Comparison of ENCODE assay signal across 8 mouse cellular contexts in genomic region chr16:32876831-32877230, GRCm38 (mm10). TPM values are rescaled to one million over a fixed set of nuclear protein-coding genes. Genes with fewer than 3 reads are reported as not detected.
DNase-seq lines count a peak whose midpoint lies in the region; ATAC-seq and TF ChIP-seq lines count a peak whose summit lies in the region.

No protein-coding gene starts in this region.

- peaks cover 7% of the 10 kb centered on the region; the same call in 1 of the 2 replicates for H3K4me1 ChIP-seq in spleen, adult 2 months (ENCODE audit: control insufficient read depth, insufficient read depth, insufficient read length)
- peaks cover 12% of the 10 kb centered on the region for H3K4me1 ChIP-seq in forebrain, embryonic 14.5 days (ENCODE audit: control insufficient read depth, insufficient read depth, low read length)
- H3K4me1 ChIP-seq in liver, embryonic 11.5 days (replicated peaks; ENCODE audit: control insufficient read depth, insufficient read depth, low read length), result peaks cover 9% of the 10 kb centered on the region
- H3K4me1 ChIP-seq in stomach, embryonic 16.5 days (ENCODE audit: control insufficient read depth, insufficient read depth, low read length), result peaks cover 10% of the 10 kb centered on the region

- peak overlapping the region; percentile 86 for H3K9ac ChIP-seq in forebrain, embryonic 14.5 days (ENCODE audit: low read length)
- peak overlapping the region; percentile 84; the same call in 1 of the 2 replicates for H3K9ac ChIP-seq in liver, embryonic 11.5 days (ENCODE audit: low read depth, low read length)
- H3K9ac ChIP-seq in stomach, embryonic 16.5 days (ENCODE audit: low read length), result peak overlapping the region; percentile 84

- no peak for TF ChIP-seq POLR2A in spleen, adult 2 months (IDR thresholded peaks at IDR 0.05; ENCODE audit: low read depth, low read length)

- DNase-seq in spleen, adult 2 months (ENCODE audit: low read depth in 1 of 2, low spot score in 2 of 2), result no peak
- no peak for DNase-seq in spleen, adult 18-20 months
- DNase-seq in forebrain, embryonic 14.5 days (ENCODE audit: low spot score), result no peak
- DNase-seq in liver, embryonic 11.5 days (ENCODE audit: low spot score), result no peak
- no peak for DNase-seq in Muller cell, postnatal 12 days (ENCODE audit: inconsistent ontology term)
- no peak for DNase-seq in cerebellum, postnatal 10 days
- no peak for DNase-seq in adrenal gland, postnatal 25 days

- peak overlapping the region; percentile 86 for H3K4me2 ChIP-seq in forebrain, embryonic 14.5 days (ENCODE audit: low read length)
- H3K4me2 ChIP-seq in liver, embryonic 11.5 days, result peak overlapping the region; percentile 93
- peak overlapping the region; percentile 53 for H3K4me2 ChIP-seq in stomach, embryonic 16.5 days (ENCODE audit: low read depth, low read length)

- 10% methylated on average over 9 of the region's 9 CpGs for WGBS in spleen, adult 2 months
- 32% methylated on average over 9 of the region's 9 CpGs for WGBS in forebrain, embryonic 14.5 days
- 31% methylated on average over 9 of the region's 9 CpGs for WGBS in liver, embryonic 11.5 days
- WGBS in stomach, embryonic 16.5 days, result 15% methylated on average over 9 of the region's 9 CpGs

- ATAC-seq in forebrain, embryonic 14.5 days, result no peak
- ATAC-seq in liver, embryonic 11.5 days (replicated peaks; ENCODE audit: low FRiP score), result no peak
- no peak for ATAC-seq in stomach, embryonic 16.5 days (ENCODE audit: insufficient read depth, low FRiP score)

- H3K4me3 ChIP-seq in spleen, adult 2 months (ENCODE audit: extremely low read depth, insufficient read depth, insufficient read length), result peak overlapping the region; percentile 94; the same call in 1 of the 2 replicates
- peak overlapping the region; percentile 92 for H3K4me3 ChIP-seq in forebrain, embryonic 14.5 days (ENCODE audit: low read depth, low read length)
- peak overlapping the region; percentile 95 for H3K4me3 ChIP-seq in liver, embryonic 11.5 days (ENCODE audit: low read depth, low read length)
- peak overlapping the region; percentile 95 for H3K4me3 ChIP-seq in stomach, embryonic 16.5 days (replicated peaks; ENCODE audit: low read length)

- no peak for TF ChIP-seq CTCF in spleen, adult 2 months (IDR thresholded peaks at IDR 0.05; ENCODE audit: extremely low read depth, insufficient read depth, insufficient read length, insufficient replicate concordance)

- H3K27ac ChIP-seq in spleen, adult 2 months (ENCODE audit: insufficient read depth, low read length), result no peak overlapping the region
- H3K27ac ChIP-seq in forebrain, embryonic 14.5 days (ENCODE audit: low read depth, low read length), result no peak overlapping the region
- no peak overlapping the region for H3K27ac ChIP-seq in liver, embryonic 11.5 days (ENCODE audit: low read depth, low read length)
- H3K27ac ChIP-seq in stomach, embryonic 16.5 days (ENCODE audit: low read length), result no peak overlapping the region

- no peaks in the 10 kb centered on the region for H3K36me3 ChIP-seq in spleen, adult 2 months (ENCODE audit: control insufficient read depth, insufficient read depth, low read length)
- H3K36me3 ChIP-seq in forebrain, embryonic 14.5 days (ENCODE audit: control insufficient read depth, insufficient read depth, low read length), result no peaks in the 10 kb centered on the region
- H3K36me3 ChIP-seq in liver, embryonic 11.5 days (ENCODE audit: control insufficient read depth, insufficient read depth, low read length), result no peaks in the 10 kb centered on the region
- no peaks in the 10 kb centered on the region for H3K36me3 ChIP-seq in stomach, embryonic 16.5 days (ENCODE audit: control insufficient read depth, insufficient read depth, low read length)

- H3K27me3 ChIP-seq in spleen, adult 2 months (ENCODE audit: control insufficient read depth, insufficient read depth, low read length), result no peaks in the 10 kb centered on the region
- no peaks in the 10 kb centered on the region for H3K27me3 ChIP-seq in forebrain, embryonic 14.5 days (replicated peaks; ENCODE audit: control insufficient read depth, insufficient read depth, low read length)
- no peaks in the 10 kb centered on the region for H3K27me3 ChIP-seq in liver, embryonic 11.5 days (replicated peaks; ENCODE audit: control insufficient read depth, insufficient read depth, low read length)
- H3K27me3 ChIP-seq in stomach, embryonic 16.5 days (ENCODE audit: control insufficient read depth, insufficient read depth, low read length), result no peaks in the 10 kb centered on the region

- H3K9me3 ChIP-seq in forebrain, embryonic 14.5 days (replicated peaks; ENCODE audit: control insufficient read depth, low read length), result no peaks in the 10 kb centered on the region
- H3K9me3 ChIP-seq in liver, embryonic 11.5 days (ENCODE audit: control insufficient read depth, low read length), result no peaks in the 10 kb centered on the region
- H3K9me3 ChIP-seq in stomach, embryonic 16.5 days (replicated peaks; ENCODE audit: control insufficient read depth, low read length), result no peaks in the 10 kb centered on the region

RNA-seq across cellular contexts. Expression of gene Fyttd1, which starts 0.5 kb away (rescaled TPM):
- 3.7 and 4.1 TPM in 2 replicates for polyA plus RNA-seq in spleen, adult 2 months (2012; rRNA removed)
- polyA plus RNA-seq in forebrain, embryonic 14.5 days (2014; fragmentation: Nextera tagmentation; extraction: Ambion mirVana), result 160 and 173 TPM in 2 replicates
- 79.9 and 92.7 TPM in 2 replicates for polyA plus RNA-seq in liver, embryonic 11.5 days (2014; fragmentation: Nextera tagmentation; extraction: Ambion mirVana)
- polyA plus RNA-seq in stomach, embryonic 16.5 days (2015; fragmentation: Nextera tagmentation; extraction: Ambion mirVana), result 85.2 and 92.5 TPM in 2 replicates
- 101 and 103 TPM in 2 replicates for total RNA-seq in adrenal gland, postnatal 25 days (2021)

RNA-seq across cellular contexts. Expression of gene Rubcn, which starts 0.7 kb away (rescaled TPM):
- polyA plus RNA-seq in spleen, adult 2 months (2012; rRNA removed), result 74.6 and 88.1 TPM in 2 replicates
- polyA plus RNA-seq in forebrain, embryonic 14.5 days (2014; fragmentation: Nextera tagmentation; extraction: Ambion mirVana), result 20.0 and 26.8 TPM in 2 replicates
- 10.6 and 11.0 TPM in 2 replicates for polyA plus RNA-seq in liver, embryonic 11.5 days (2014; fragmentation: Nextera tagmentation; extraction: Ambion mirVana)
- 24.3 and 24.7 TPM in 2 replicates for polyA plus RNA-seq in stomach, embryonic 16.5 days (2015; fragmentation: Nextera tagmentation; extraction: Ambion mirVana)
- 32.6 and 36.4 TPM in 2 replicates for total RNA-seq in adrenal gland, postnatal 25 days (2021)

RNA-seq across cellular contexts. Expression of gene Lrch3, which starts 37.1 kb away (rescaled TPM):
- polyA plus RNA-seq in spleen, adult 2 months (2012; rRNA removed), result 16.9 and 20.1 TPM in 2 replicates
- 24.3 and 36.0 TPM in 2 replicates for polyA plus RNA-seq in forebrain, embryonic 14.5 days (2014; fragmentation: Nextera tagmentation; extraction: Ambion mirVana)
- polyA plus RNA-seq in liver, embryonic 11.5 days (2014; fragmentation: Nextera tagmentation; extraction: Ambion mirVana), result 15.9 and 16.3 TPM in 2 replicates
- polyA plus RNA-seq in stomach, embryonic 16.5 days (2015; fragmentation: Nextera tagmentation; extraction: Ambion mirVana), result 14.8 and 15.5 TPM in 2 replicates
- total RNA-seq in adrenal gland, postnatal 25 days (2021), result 40.7 and 42.7 TPM in 2 replicates

Comparison
In these comparisons a context has a peak if more than half of its experiments do, and no peak if none do; other contexts are left out.
1. RNA of gene Fyttd1, which starts 0.5 kb away (polyA plus RNA-seq): 160 to 173 TPM in forebrain, embryonic 14.5 days, 85.2 to 92.5 TPM in stomach, embryonic 16.5 days and 79.9 to 92.7 TPM in liver, embryonic 11.5 days; 3.7 to 4.1 TPM in spleen, adult 2 months; every median in the first group is over 10 times any median in the second.
2. Peak in every context shown above with its lines, with median percentiles within 50 percentile points of each other: H3K4me3 ChIP-seq, H3K4me2 ChIP-seq and H3K9ac ChIP-seq.